Mouse (Mus musculus): Measurements from ENCODE around the gene Tspan1. TPM values are rescaled to one million over a fixed set of nuclear protein-coding genes. Genes with fewer than 3 reads are reported as not detected.

The Tspan1 gene
- polyA plus RNA-seq, 1 experiment = 34.8 TPM

GRCm38 (mm10) chr4:116193583-116194383 is 26.4 kb upstream of the Tspan1 start:
- no peaks in the 10 kb centered on the region for H3K4me1 ChIP-seq (ENCODE audit: control insufficient read depth, insufficient read depth, insufficient read length, low read length)
- TF ChIP-seq POLR2A (IDR thresholded peaks at IDR 0.05; ENCODE audit: low read depth, low read length) = no peak
- TF ChIP-seq CTCF (IDR thresholded peaks at IDR 0.05; ENCODE audit: extremely low read depth, insufficient read length, insufficient replicate concordance, low read depth, low read length) = no peak
- no peak overlapping the region for H3K4me3 ChIP-seq (ENCODE audit: low read depth, low read length)
- 67% methylated on average over 9 of the region's 9 CpGs for WGBS
- H3K27ac ChIP-seq (ENCODE audit: insufficient read depth, low read depth, low read length) = no peak overlapping the region
- H3K36me3 ChIP-seq (ENCODE audit: control insufficient read depth, insufficient read depth, low read length) = no peaks in the 10 kb centered on the region
- no peaks in the 10 kb centered on the region for H3K27me3 ChIP-seq (ENCODE audit: control insufficient read depth, insufficient read depth, low read length)

- H3K4me1 ChIP-seq (ENCODE audit: control insufficient read depth, insufficient read depth, insufficient read length, low read length) = no peaks in the 10 kb centered on the region
- no peak overlapping the region for H3K27ac ChIP-seq (ENCODE audit: insufficient read depth, low read depth, low read length)
- H3K4me3 ChIP-seq (ENCODE audit: low read depth, low read length) = no peak overlapping the region
- 57% methylated on average over 4 of the region's 4 CpGs for WGBS
- no peaks in the 10 kb centered on the region for H3K36me3 ChIP-seq (ENCODE audit: control insufficient read depth, insufficient read depth, low read length)
- no peak for TF ChIP-seq POLR2A (IDR thresholded peaks at IDR 0.05; ENCODE audit: low read depth, low read length)
- TF ChIP-seq CTCF (IDR thresholded peaks at IDR 0.05; ENCODE audit: extremely low read depth, insufficient read length, insufficient replicate concordance, low read depth, low read length) = no peak
- H3K27me3 ChIP-seq (ENCODE audit: control insufficient read depth, insufficient read depth, low read length) = no peaks in the 10 kb centered on the region
Observed at GRCm38 (mm10) chr4:116192286-116192835, 25.0 kb upstream of the Tspan1 start.

DNA sequence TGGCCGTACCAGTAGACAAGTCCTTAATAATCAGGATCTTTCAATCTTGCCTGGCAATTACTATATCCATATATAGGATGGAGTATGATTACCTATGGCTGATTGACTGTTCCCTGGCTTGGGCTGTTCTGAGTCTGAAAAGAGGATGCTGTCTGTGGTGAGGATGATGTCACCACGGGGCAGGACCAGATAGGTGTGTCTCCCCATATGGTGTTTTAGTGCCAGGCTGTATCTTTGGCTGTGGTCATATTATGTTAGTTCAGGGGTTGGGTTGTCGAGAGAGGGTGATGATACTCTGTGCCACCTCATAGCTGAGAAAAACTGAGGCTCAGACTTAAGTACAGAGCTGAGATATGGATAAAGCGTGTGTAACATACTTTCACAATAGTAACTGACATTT is 17.7 kb upstream of the Tspan1 start:
- 64% methylated on average over 4 of the region's 4 CpGs for WGBS
- no peaks in the 10 kb centered on the region for H3K27me3 ChIP-seq (ENCODE audit: control insufficient read depth, insufficient read depth, low read length)
- H3K27ac ChIP-seq (ENCODE audit: insufficient read depth, low read depth, low read length) = no peak overlapping the region
- no peaks in the 10 kb centered on the region for H3K4me1 ChIP-seq (ENCODE audit: control insufficient read depth, insufficient read depth, insufficient read length, low read length)
- H3K4me3 ChIP-seq (ENCODE audit: low read depth, low read length) = no peak overlapping the region
- TF ChIP-seq CTCF (IDR thresholded peaks at IDR 0.05; ENCODE audit: extremely low read depth, insufficient read length, insufficient replicate concordance, low read depth, low read length) = no peak
- no peak for TF ChIP-seq POLR2A (IDR thresholded peaks at IDR 0.05; ENCODE audit: low read depth, low read length)
- H3K36me3 ChIP-seq (ENCODE audit: control insufficient read depth, insufficient read depth, low read length) = no peaks in the 10 kb centered on the region

DNA sequence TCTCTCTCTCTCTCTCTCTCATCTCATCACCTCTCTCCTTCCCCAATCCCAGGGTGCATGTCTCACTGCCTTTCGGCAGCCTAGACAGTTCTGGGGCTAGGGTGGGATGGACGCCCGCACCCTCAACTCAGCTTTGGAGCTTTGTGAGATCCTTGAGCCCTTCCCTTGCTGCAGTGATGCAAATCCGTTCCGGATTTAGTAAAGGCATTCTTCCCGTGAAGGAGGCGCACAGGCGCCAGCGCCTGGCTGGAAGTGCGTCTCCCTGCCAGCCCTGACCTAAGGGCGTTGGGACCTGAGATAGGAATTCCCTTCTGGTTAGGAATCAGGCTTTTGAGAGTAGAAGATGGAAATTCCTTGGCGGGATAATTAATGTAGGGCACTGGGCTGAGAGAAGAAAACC is 15.3 kb upstream of the Tspan1 start:
- 66% methylated on average over 12 of the region's 12 CpGs for WGBS
- Histone ChIP-seq H3K27ac (ENCODE audit: insufficient read depth, low read depth, low read length) (no peak overlapping the region), H3K27me3 (ENCODE audit: control insufficient read depth, insufficient read depth, low read length) (no peaks in the 10 kb centered on the region), H3K36me3 (ENCODE audit: control insufficient read depth, insufficient read depth, low read length) (no peaks in the 10 kb centered on the region), H3K4me1 (ENCODE audit: control insufficient read depth, insufficient read depth, insufficient read length, low read length) (peaks cover 4% of the 10 kb centered on the region; the same call in 1 of the 2 replicates), H3K4me3 (ENCODE audit: low read depth, low read length) (no peak overlapping the region)
- TF ChIP-seq POLR2A (IDR thresholded peaks at IDR 0.05; ENCODE audit: low read depth, low read length) (no peak), CTCF (IDR thresholded peaks at IDR 0.05; ENCODE audit: extremely low read depth, insufficient read length, insufficient replicate concordance, low read depth, low read length) (no peak)

DNA sequence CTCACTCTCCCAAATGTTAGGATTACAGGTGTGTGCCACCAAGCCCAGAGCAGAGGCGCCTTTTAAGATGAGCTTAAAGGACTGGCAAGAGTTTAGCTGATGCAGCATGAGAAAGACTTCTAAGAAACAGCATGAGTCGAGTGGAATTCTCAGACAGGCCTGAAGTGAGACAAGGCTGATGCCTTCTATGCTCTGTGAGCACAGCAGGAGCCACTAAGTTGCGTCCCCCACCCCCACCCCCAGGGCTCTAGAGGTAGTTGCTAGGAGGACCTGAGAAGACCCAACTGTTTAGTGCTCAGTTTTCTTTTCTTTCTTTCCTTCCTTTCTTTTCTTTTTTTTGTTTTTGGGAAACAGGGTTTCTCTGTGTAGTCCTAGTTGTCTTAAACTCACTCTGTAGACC is 14.7 kb upstream of the Tspan1 start:
- no peak overlapping the region for H3K4me3 ChIP-seq (ENCODE audit: low read depth, low read length)
- H3K27me3 ChIP-seq (ENCODE audit: control insufficient read depth, insufficient read depth, low read length) = no peaks in the 10 kb centered on the region
- 90% methylated on average over 3 of the region's 3 CpGs for WGBS
- H3K27ac ChIP-seq (ENCODE audit: insufficient read depth, low read depth, low read length) = no peak overlapping the region
- TF ChIP-seq POLR2A (IDR thresholded peaks at IDR 0.05; ENCODE audit: low read depth, low read length) (no peak), CTCF (IDR thresholded peaks at IDR 0.05; ENCODE audit: extremely low read depth, insufficient read length, insufficient replicate concordance, low read depth, low read length) (no peak)
- H3K4me1 ChIP-seq (ENCODE audit: control insufficient read depth, insufficient read depth, insufficient read length, low read length) = peaks cover 9% of the 10 kb centered on the region; the same call in 1 of the 2 replicates
- no peaks in the 10 kb centered on the region for H3K36me3 ChIP-seq (ENCODE audit: control insufficient read depth, insufficient read depth, low read length)

DNA sequence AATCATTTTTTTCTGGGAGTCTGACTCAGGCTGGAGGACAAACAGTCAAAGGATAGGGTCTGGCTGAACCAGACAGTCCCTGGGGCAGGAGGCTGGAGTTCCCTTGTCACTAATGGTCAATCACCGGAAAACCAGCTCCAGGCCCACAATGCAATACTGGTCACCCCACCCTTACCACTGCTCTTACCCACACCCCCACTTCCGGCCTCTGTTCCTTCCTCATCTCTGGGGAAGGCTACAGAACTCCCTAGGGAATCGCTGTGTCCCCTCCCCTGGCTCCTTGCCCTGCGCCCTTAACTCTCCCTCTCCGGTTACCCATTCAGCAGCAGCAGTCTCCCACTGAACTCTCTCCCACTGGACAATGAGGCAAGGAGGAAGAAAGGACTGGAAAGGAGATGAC is 9.7 kb upstream of the Tspan1 start:
- WGBS = 17% methylated on average over 5 of the region's 5 CpGs
- H3K4me3 ChIP-seq (ENCODE audit: low read depth, low read length) = no peak overlapping the region
- H3K36me3 ChIP-seq (ENCODE audit: control insufficient read depth, insufficient read depth, low read length) = no peaks in the 10 kb centered on the region
- H3K4me1 ChIP-seq (ENCODE audit: control insufficient read depth, insufficient read depth, insufficient read length, low read length) = peaks cover 30% of the 10 kb centered on the region
- peak overlapping the region; percentile 64 for H3K27ac ChIP-seq (ENCODE audit: insufficient read depth, low read depth, low read length)
- TF ChIP-seq CTCF (IDR thresholded peaks at IDR 0.05; ENCODE audit: extremely low read depth, insufficient read length, insufficient replicate concordance, low read depth, low read length) = no peak
- no peak for TF ChIP-seq POLR2A (IDR thresholded peaks at IDR 0.05; ENCODE audit: low read depth, low read length)
- H3K27me3 ChIP-seq (ENCODE audit: control insufficient read depth, insufficient read depth, low read length) = no peaks in the 10 kb centered on the region

DNA sequence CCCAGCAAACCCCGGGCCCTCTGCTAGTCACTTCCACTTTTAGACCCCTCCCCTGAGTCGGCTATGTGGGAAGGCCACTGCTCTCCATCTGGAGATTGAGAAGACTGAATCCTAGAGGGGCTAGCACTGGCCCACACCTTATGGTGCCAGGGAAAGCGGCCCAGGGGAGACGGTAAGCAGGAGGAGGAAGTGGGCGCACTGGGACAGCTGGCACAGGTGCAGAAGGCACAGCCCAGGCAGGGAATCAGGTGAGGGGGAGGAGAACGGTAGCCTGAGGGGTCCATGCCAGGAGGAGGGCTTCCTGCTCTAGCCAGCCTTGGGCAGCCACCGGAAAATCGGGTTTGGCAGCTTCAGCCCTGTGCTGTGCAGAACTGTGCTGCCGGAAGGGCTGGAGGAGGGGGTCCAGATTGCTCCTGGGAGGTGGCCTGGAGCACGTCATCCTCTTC is 9.2 kb upstream of the Tspan1 start:
- no peak for TF ChIP-seq CTCF (IDR thresholded peaks at IDR 0.05; ENCODE audit: extremely low read depth, insufficient read length, insufficient replicate concordance, low read depth, low read length)
- WGBS = 7% methylated on average over 10 of the region's 10 CpGs
- peaks cover 30% of the 10 kb centered on the region for H3K4me1 ChIP-seq (ENCODE audit: control insufficient read depth, insufficient read depth, insufficient read length, low read length)
- no peaks in the 10 kb centered on the region for H3K27me3 ChIP-seq (ENCODE audit: control insufficient read depth, insufficient read depth, low read length)
- H3K36me3 ChIP-seq (ENCODE audit: control insufficient read depth, insufficient read depth, low read length) = no peaks in the 10 kb centered on the region
- peak overlapping the region; percentile 2; the same call in 1 of the 2 replicates for H3K4me3 ChIP-seq (ENCODE audit: low read depth, low read length)
- peak overlapping the region; percentile 43 for H3K27ac ChIP-seq (ENCODE audit: insufficient read depth, low read depth, low read length)

Measured in small intestine, adult 2 months (tissue).